Mouse (Mus musculus) embryonic facial prominence, embryonic 14.5 days (tissue): ENCODE measurements around the gene Sltm. TPM values are rescaled to one million over a fixed set of nuclear protein-coding genes. Genes with fewer than 3 reads are reported as not detected.

ENCODE experiments used
- ATAC-seq: fragments of 200-750 bp; cut with Nextera tagmentation; 2 replicates; pipeline ENCODE4 v1.8.0; 2017; ENCODE audit warnings: low read depth, moderate number of reproducible peaks, moderate TSS enrichment
- DNase-seq: peaks from one replicate; pipeline ENCODE4 v3.0.0-alpha.2; 2015; ENCODE audit warnings: low spot score
- H3K27ac ChIP-seq: fragments of 300-500 bp; sonication (generic); replicated peaks from 2 replicates; pipeline ENCODE4 v1.5.1; 2014; ENCODE audit warnings: low read depth, mild to moderate bottlenecking, low read length, moderate library complexity
- H3K27me3 ChIP-seq: fragments of 300-500 bp; sonication (generic); replicated peaks from 2 replicates; pipeline ENCODE4 v1.6.1; 2014; ENCODE audit warnings: low read length; ENCODE audit not compliant: control insufficient read depth, insufficient read depth
- H3K36me3 ChIP-seq: fragments of 300-500 bp; sonication (generic); 2 replicates; pipeline ENCODE4 v1.6.1; 2014; ENCODE audit warnings: low read length, mixed read lengths; ENCODE audit not compliant: control insufficient read depth, insufficient read depth
- H3K4me1 ChIP-seq: fragments of 300-500 bp; sonication (generic); 2 replicates; pipeline ENCODE4 v1.6.1; 2014; ENCODE audit warnings: antibody characterized with exemption, low read length; ENCODE audit not compliant: control insufficient read depth, insufficient read depth
- H3K4me2 ChIP-seq: fragments of 300-500 bp; sonication (generic); 2 replicates; pipeline ENCODE4 v1.6.1; 2014; ENCODE audit warnings: low read depth, mild to moderate bottlenecking, low read length, moderate library complexity, mixed read lengths
- H3K4me3 ChIP-seq: fragments of 300-500 bp; sonication (generic); 2 replicates; pipeline ENCODE4 v1.5.1; 2014; ENCODE audit warnings: low read depth, mild to moderate bottlenecking, low read length
- H3K9ac ChIP-seq: fragments of 300-500 bp; sonication (generic); 2 replicates; pipeline ENCODE4 v1.6.1; 2014; ENCODE audit warnings: low read depth, mild to moderate bottlenecking, low read length, moderate library complexity, mixed read lengths
- H3K9me3 ChIP-seq: fragments of 300-500 bp; sonication (generic); 2 replicates; pipeline ENCODE4 v1.6.1; 2016; ENCODE audit warnings: low read length; ENCODE audit not compliant: control insufficient read depth
- WGBS: fragments of 180-500 bp; shearing (Covaris S2); extraction: QIAGEN DNeasy Blood & Tissue Kit; methylation state at CpG from one replicate; pipeline ENCODE4 v1.1.7; 2014; 5-methylcytosine and 5-hydroxymethylcytosine counted together
- polyA plus RNA-seq: library from polyadenylated mRNA; unstranded; fragments of >200 nt; fragmentation: Nextera tagmentation; extraction: Ambion mirVana; gene quantifications from 2 replicates; pipeline ENCODE4 v1.2.1, GENCODE M21; 2014

Gene Sltm
- polyA plus RNA-seq = 39.8 and 41.5 TPM in 2 replicates

GRCm38 (mm10) chr9:70542305-70543041, at the start of gene Sltm:
Gene Sltm (plus strand): TSS chr9:70542754.
- WGBS = under 1% methylated on average over 40 of the region's 75 CpGs
- peak within 1 kb of the TSS; percentile 94 for H3K4me3 ChIP-seq
- H3K4me2 ChIP-seq = peak within 1 kb of the TSS; percentile 88
- peak within 1 kb of the TSS; percentile 96 for H3K9ac ChIP-seq
- H3K4me1 ChIP-seq = peaks cover 7% of the 10 kb centered on the region; the same call in 1 of the 2 replicates
- DNase-seq (peak; percentile 97), ATAC-seq (peak; percentile 98)
- H3K27ac ChIP-seq = peak within 1 kb of the TSS; percentile 99
- H3K27me3 ChIP-seq = no peaks in the 10 kb centered on the region
- 0 out of 2 replicates have a peak, but pooled peaks cover 9% of the 10 kb centered on the region for H3K36me3 ChIP-seq
- no peaks in the 10 kb centered on the region for H3K9me3 ChIP-seq

GRCm38 (mm10) chr9:70493038-70493437, 49.5 kb upstream of the Sltm start:
- Histone ChIP-seq H3K36me3 (peaks cover 20% of the 10 kb centered on the region; the same call in 1 of the 2 replicates), H3K27ac (no peak overlapping the region), H3K9ac (no peak overlapping the region), H3K4me1 (no peaks in the 10 kb centered on the region), H3K27me3 (no peaks in the 10 kb centered on the region), H3K4me2 (no peak overlapping the region), H3K9me3 (no peaks in the 10 kb centered on the region), H3K4me3 (no peak overlapping the region)
- ATAC-seq = no peak
- 89% methylated on average over 2 of the region's 2 CpGs for WGBS
- no peak for DNase-seq

GRCm38 (mm10) chr9:70496990-70497389, 45.6 kb upstream of the Sltm start:
- H3K4me2 ChIP-seq = no peak overlapping the region
- no peak for DNase-seq
- no peak for ATAC-seq

GRCm38 (mm10) chr9:70502284-70503014, 40.1 kb upstream of the Sltm start:
- Histone ChIP-seq H3K4me3 (peak overlapping the region; percentile 95), H3K9ac (peak overlapping the region; percentile 97), H3K4me2 (peak overlapping the region; percentile 59), H3K27ac (peak overlapping the region; percentile 98; the same call in 1 of the 2 replicates), H3K9me3 (no peaks in the 10 kb centered on the region), H3K4me1 (no peaks in the 10 kb centered on the region; the same call in 1 of the 2 replicates), H3K36me3 (0 out of 2 replicates have a peak, but pooled peaks cover 4% of the 10 kb centered on the region), H3K27me3 (no peaks in the 10 kb centered on the region)
- DNase-seq = no peak
- ATAC-seq = no peak
- WGBS = 34% methylated on average over 10 of the region's 10 CpGs

More at GRCm38 (mm10) chr9:70496990-70497389, 45.6 kb upstream of the Sltm start:
- Histone ChIP-seq H3K9ac (no peak overlapping the region), H3K4me1 (no peaks in the 10 kb centered on the region), H3K36me3 (0 out of 2 replicates have a peak, but pooled peaks cover 16% of the 10 kb centered on the region), H3K9me3 (no peaks in the 10 kb centered on the region), H3K4me3 (no peak overlapping the region), H3K27me3 (no peaks in the 10 kb centered on the region), H3K27ac (no peak overlapping the region)

- H3K27ac ChIP-seq = peak overlapping the region; percentile 98
- peak overlapping the region; percentile 95 for H3K4me3 ChIP-seq
- DNase-seq (peak; percentile 41), ATAC-seq (peak; percentile 89)
- H3K4me1 ChIP-seq = no peaks in the 10 kb centered on the region; the same call in 1 of the 2 replicates
- peak overlapping the region; percentile 97 for H3K9ac ChIP-seq
- H3K36me3 ChIP-seq = 0 out of 2 replicates have a peak, but pooled peaks cover 4% of the 10 kb centered on the region
- H3K27me3 ChIP-seq = no peaks in the 10 kb centered on the region
- no peaks in the 10 kb centered on the region for H3K9me3 ChIP-seq
- WGBS = 0% methylated on average over 34 of the region's 70 CpGs
- H3K4me2 ChIP-seq = peak overlapping the region; percentile 59
Measured at GRCm38 (mm10) chr9:70503015-70503603, 39.4 kb upstream of the Sltm start.

- no peaks in the 10 kb centered on the region for H3K9me3 ChIP-seq
- ATAC-seq (peak; percentile 98), DNase-seq (peak; percentile 97)
- peak within 1 kb of the TSS; percentile 59 for H3K4me2 ChIP-seq
- H3K4me1 ChIP-seq = no peaks in the 10 kb centered on the region; the same call in 1 of the 2 replicates
- no peaks in the 10 kb centered on the region for H3K27me3 ChIP-seq
- peak within 1 kb of the TSS; percentile 95 for H3K4me3 ChIP-seq
- H3K36me3 ChIP-seq = 0 out of 2 replicates have a peak, but pooled peaks cover 2% of the 10 kb centered on the region
- peak within 1 kb of the TSS; percentile 97 for H3K9ac ChIP-seq
- H3K27ac ChIP-seq = peak within 1 kb of the TSS; percentile 98
- under 1% methylated on average over 34 of the region's 45 CpGs for WGBS
Measured at GRCm38 (mm10) chr9:70503626-70504041, 38.9 kb upstream of the Sltm start, which contains the start of gene Rnf111. Gene Rnf111 (minus strand): TSS chr9:70503725.

GRCm38 (mm10) chr9:70506186-70506585, 36.4 kb upstream of the Sltm start:
- Histone ChIP-seq H3K27ac (no peak overlapping the region), H3K4me1 (no peaks in the 10 kb centered on the region; the same call in 1 of the 2 replicates), H3K4me2 (no peak overlapping the region), H3K27me3 (no peaks in the 10 kb centered on the region), H3K36me3 (no peaks in the 10 kb centered on the region), H3K9me3 (no peaks in the 10 kb centered on the region), H3K9ac (no peak overlapping the region), H3K4me3 (no peak overlapping the region)
- WGBS = 62% methylated on average over 2 of the region's 2 CpGs
- no peak for DNase-seq
- ATAC-seq = no peak

GRCm38 (mm10) chr9:70506787-70507186, 35.8 kb upstream of the Sltm start:
- no peaks in the 10 kb centered on the region; the same call in 1 of the 2 replicates for H3K4me1 ChIP-seq
- 80% methylated on average over 8 of the region's 8 CpGs for WGBS
- no peak overlapping the region for H3K27ac ChIP-seq
- no peaks in the 10 kb centered on the region for H3K36me3 ChIP-seq
- H3K4me3 ChIP-seq = no peak overlapping the region
- no peak overlapping the region for H3K4me2 ChIP-seq
- ATAC-seq = no peak
- no peaks in the 10 kb centered on the region for H3K27me3 ChIP-seq
- H3K9ac ChIP-seq = no peak overlapping the region
- DNase-seq = no peak
- H3K9me3 ChIP-seq = no peaks in the 10 kb centered on the region
